Mouse (Mus musculus) hindbrain, embryonic 10.5 days (tissue): ENCODE results near the gene Uvssa. TPM values are rescaled to one million over a fixed set of nuclear protein-coding genes. Genes with fewer than 3 reads are reported as not detected.

Experiments
- DNase-seq: peaks from one replicate; pipeline ENCODE4 v3.0.0-alpha.2; 2017; ENCODE audit warnings: low spot score
- H3K27ac ChIP-seq: fragments of 300-500 bp; sonication (generic); 2 replicates; pipeline ENCODE4 v1.5.1; 2016; ENCODE audit warnings: mild to moderate bottlenecking, moderate library complexity
- H3K27me3 ChIP-seq: fragments of 300-500 bp; sonication (generic); 2 replicates; pipeline ENCODE4 v1.6.1; 2016; ENCODE audit warnings: mild to moderate bottlenecking; ENCODE audit not compliant: poor library complexity, insufficient read depth, severe bottlenecking
- H3K36me3 ChIP-seq: fragments of 300-500 bp; sonication (generic); 2 replicates; pipeline ENCODE4 v1.6.1; 2016; ENCODE audit warnings: mild to moderate bottlenecking, moderate library complexity
- H3K4me1 ChIP-seq: fragments of 300-500 bp; sonication (generic); replicated peaks from 2 replicates; pipeline ENCODE4 v1.6.1; 2016; ENCODE audit warnings: mild to moderate bottlenecking
- H3K4me3 ChIP-seq: fragments of 300-500 bp; sonication (generic); 2 replicates; pipeline ENCODE4 v1.5.1; 2016; ENCODE audit warnings: mild to moderate bottlenecking, moderate library complexity
- H3K9me3 ChIP-seq: fragments of 300-500 bp; sonication (generic); 2 replicates; pipeline ENCODE4 v1.6.1; 2016; ENCODE audit warnings: mild to moderate bottlenecking, moderate library complexity
- WGBS: fragments of 180-500 bp; shearing (Covaris S2); methylation state at CpG from one replicate; pipeline ENCODE4 v1.1.7; 2016; 5-methylcytosine and 5-hydroxymethylcytosine counted together
- polyA plus RNA-seq: library from polyadenylated mRNA; unstranded; fragments of >200 nt; fragmentation: Nextera tagmentation; extraction: Ambion mirVana; gene quantifications from 2 replicates; pipeline ENCODE4 v1.2.1, GENCODE M21; 2016

Gene Uvssa
- polyA plus RNA-seq, 1 experiment from 2014 or later, result 6.1 TPM

- H3K9me3 ChIP-seq, result no peaks in the 10 kb centered on the region
- WGBS, result 81% methylated on average over 11 of the region's 11 CpGs
Observed at GRCm38 (mm10) chr5:33387550-33387949, 9.2 kb downstream of the Uvssa start.

GRCm38 (mm10) chr5:33393803-33394202 is 15.5 kb downstream of the Uvssa start:
- Histone ChIP-seq H3K27ac (no peak overlapping the region), H3K9me3 (no peaks in the 10 kb centered on the region), H3K4me3 (no peak overlapping the region), H3K36me3 (peaks cover 24% of the 10 kb centered on the region), H3K27me3 (peaks cover 6% of the 10 kb centered on the region; the same call in 1 of the 2 replicates), H3K4me1 (no peaks in the 10 kb centered on the region; the same call in 1 of the 2 replicates)
- 18% methylated on average over 7 of the region's 7 CpGs for WGBS
- DNase-seq, result peak; percentile 78

More at GRCm38 (mm10) chr5:33387550-33387949, 9.2 kb downstream of the Uvssa start:
- peaks cover 35% of the 10 kb centered on the region for H3K36me3 ChIP-seq
- no peak overlapping the region for H3K27ac ChIP-seq
- DNase-seq, result no peak
- no peaks in the 10 kb centered on the region for H3K27me3 ChIP-seq
- no peak overlapping the region for H3K4me3 ChIP-seq
- H3K4me1 ChIP-seq, result no peaks in the 10 kb centered on the region

GRCm38 (mm10) chr5:33395693-33396092 is 17.3 kb downstream of the Uvssa start:
- DNase-seq, result no peak
- H3K27me3 ChIP-seq, result peaks cover 6% of the 10 kb centered on the region; the same call in 1 of the 2 replicates
- H3K27ac ChIP-seq, result no peak overlapping the region
- WGBS, result 87% methylated on average over 11 of the region's 11 CpGs
- no peaks in the 10 kb centered on the region for H3K9me3 ChIP-seq
- no peak overlapping the region for H3K4me3 ChIP-seq
- H3K36me3 ChIP-seq, result peaks cover 14% of the 10 kb centered on the region
- H3K4me1 ChIP-seq, result peaks cover under 1% of the 10 kb centered on the region

- Histone ChIP-seq H3K9me3 (no peaks in the 10 kb centered on the region), H3K27ac (no peak overlapping the region), H3K4me1 (peaks cover 5% of the 10 kb centered on the region), H3K36me3 (peaks cover 9% of the 10 kb centered on the region), H3K4me3 (no peak overlapping the region), H3K27me3 (peaks cover 6% of the 10 kb centered on the region; the same call in 1 of the 2 replicates)
- 84% methylated on average over 7 of the region's 7 CpGs for WGBS
- no peak for DNase-seq
Observed at GRCm38 (mm10) chr5:33396828-33397227, 18.5 kb downstream of the Uvssa start.

- no peaks in the 10 kb centered on the region for H3K36me3 ChIP-seq
- H3K9me3 ChIP-seq, result no peaks in the 10 kb centered on the region
- H3K4me1 ChIP-seq, result peaks cover 5% of the 10 kb centered on the region
- 58% methylated on average over 12 of the region's 12 CpGs for WGBS
- DNase-seq, result no peak
- H3K27ac ChIP-seq, result no peak overlapping the region
- no peak overlapping the region for H3K4me3 ChIP-seq
- no peaks in the 10 kb centered on the region for H3K27me3 ChIP-seq
Observed at GRCm38 (mm10) chr5:33400819-33401218, 22.5 kb downstream of the Uvssa start.

- Histone ChIP-seq H3K36me3 (0 out of 2 replicates have a peak, but pooled peaks cover 6% of the 10 kb centered on the region), H3K4me3 (no peak overlapping the region), H3K27ac (no peak overlapping the region), H3K9me3 (no peaks in the 10 kb centered on the region), H3K27me3 (peaks cover 12% of the 10 kb centered on the region), H3K4me1 (no peaks in the 10 kb centered on the region)
- DNase-seq, result no peak
- 80% methylated on average over 3 of the region's 3 CpGs for WGBS
Observed at GRCm38 (mm10) chr5:33420313-33420712, 42.0 kb downstream of the Uvssa start.

- no peak for DNase-seq
- Histone ChIP-seq H3K27me3 (peaks cover 77% of the 10 kb centered on the region), H3K4me1 (peaks cover 31% of the 10 kb centered on the region), H3K4me3 (no peak overlapping the region), H3K9me3 (no peaks in the 10 kb centered on the region), H3K36me3 (no peaks in the 10 kb centered on the region), H3K27ac (no peak overlapping the region)
Observed at GRCm38 (mm10) chr5:33427461-33427860, 49.1 kb downstream of the Uvssa start.

GRCm38 (mm10) chr5:33430106-33430505 is 51.8 kb downstream of the Uvssa start:
- no peak overlapping the region for H3K27ac ChIP-seq
- peaks cover 94% of the 10 kb centered on the region for H3K27me3 ChIP-seq
- peak; percentile 10 for DNase-seq
- H3K36me3 ChIP-seq, result no peaks in the 10 kb centered on the region
- peaks cover 57% of the 10 kb centered on the region for H3K4me1 ChIP-seq
- under 1% methylated on average over 16 of the region's 16 CpGs for WGBS
- peak overlapping the region; percentile 47; the same call in 1 of the 2 replicates for H3K4me3 ChIP-seq
- H3K9me3 ChIP-seq, result no peaks in the 10 kb centered on the region

- peak; percentile 50 for DNase-seq
- peak overlapping the region; percentile 12; the same call in 1 of the 2 replicates for H3K27ac ChIP-seq
- H3K9me3 ChIP-seq, result no peaks in the 10 kb centered on the region
- under 1% methylated on average over 64 of the region's 64 CpGs for WGBS
- peak overlapping the region; percentile 47 for H3K4me3 ChIP-seq
- peaks cover 95% of the 10 kb centered on the region for H3K27me3 ChIP-seq
- H3K4me1 ChIP-seq, result peaks cover 62% of the 10 kb centered on the region
- no peaks in the 10 kb centered on the region for H3K36me3 ChIP-seq
Observed at GRCm38 (mm10) chr5:33430511-33431172, 52.3 kb downstream of the Uvssa start.

GRCm38 (mm10) chr5:33431173-33432005 is 53.0 kb downstream of the Uvssa start:
- H3K27ac ChIP-seq, result no peak overlapping the region
- under 1% methylated on average over 77 of the region's 77 CpGs for WGBS
- H3K4me1 ChIP-seq, result peaks cover 69% of the 10 kb centered on the region
- H3K4me3 ChIP-seq, result peak overlapping the region; percentile 47
- no peaks in the 10 kb centered on the region for H3K36me3 ChIP-seq
- no peaks in the 10 kb centered on the region for H3K9me3 ChIP-seq
- peaks cover 100% of the 10 kb centered on the region for H3K27me3 ChIP-seq
- peak; percentile 52 for DNase-seq

GRCm38 (mm10) chr5:33432057-33432935 is 53.9 kb downstream of the Uvssa start:
- H3K4me1 ChIP-seq, result peaks cover 69% of the 10 kb centered on the region
- WGBS, result under 1% methylated on average over 39 of the region's 39 CpGs
- DNase-seq, result peak; percentile 57
- peak overlapping the region; percentile 42 for H3K4me3 ChIP-seq
- H3K9me3 ChIP-seq, result no peaks in the 10 kb centered on the region
- H3K27me3 ChIP-seq, result peaks cover 100% of the 10 kb centered on the region
- no peaks in the 10 kb centered on the region for H3K36me3 ChIP-seq
- no peak overlapping the region for H3K27ac ChIP-seq
